Mouse (Mus musculus) adrenal gland, postnatal 14 days (tissue): ENCODE data around the gene Cnbd2. TPM values are rescaled to one million over a fixed set of nuclear protein-coding genes. Genes with fewer than 3 reads are reported as not detected.

Experiments used
- DNase-seq: peaks from one replicate; pipeline ENCODE4 v3.0.0; 2021; ENCODE audit warnings: mixed read lengths
- total RNA-seq: library from RNA; stranded (reverse); gene quantifications from 2 replicates; pipeline ENCODE4 v1.2.3, GENCODE M21; 2021

Cnbd2 gene
- total RNA-seq, 1 experiment from 2014 or later: 1.5 TPM

GRCm38 (mm10) chr2:156311441-156311840 is 658 bp upstream of the Cnbd2 start:
- no peak for DNase-seq

GRCm38 (mm10) chr2:156311841-156312291 is 233 bp upstream of the Cnbd2 start:
- DNase-seq: peak; percentile 86

GRCm38 (mm10) chr2:156313153-156313552 is 1.1 kb downstream of the Cnbd2 start:
- no peak for DNase-seq

DNA sequence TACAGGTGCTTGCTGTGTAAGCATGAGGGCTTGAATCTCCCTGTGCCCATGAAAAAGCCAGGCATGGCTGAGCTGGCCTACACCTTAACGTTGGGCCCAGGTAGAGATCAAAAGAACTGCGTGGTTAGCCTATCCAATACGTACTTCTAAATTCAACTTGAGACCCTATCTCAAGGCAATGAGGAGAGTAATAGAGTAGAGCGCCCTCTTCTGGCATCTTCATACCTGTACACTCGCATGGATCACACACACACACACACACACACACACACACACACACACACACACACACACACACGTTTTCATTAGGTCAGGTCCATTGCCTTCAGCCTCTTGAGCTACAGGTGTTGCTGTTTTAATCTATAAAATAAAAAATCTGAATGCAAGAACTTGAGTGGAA is 2.7 kb downstream of the Cnbd2 start:
- DNase-seq: no peak

DNA sequence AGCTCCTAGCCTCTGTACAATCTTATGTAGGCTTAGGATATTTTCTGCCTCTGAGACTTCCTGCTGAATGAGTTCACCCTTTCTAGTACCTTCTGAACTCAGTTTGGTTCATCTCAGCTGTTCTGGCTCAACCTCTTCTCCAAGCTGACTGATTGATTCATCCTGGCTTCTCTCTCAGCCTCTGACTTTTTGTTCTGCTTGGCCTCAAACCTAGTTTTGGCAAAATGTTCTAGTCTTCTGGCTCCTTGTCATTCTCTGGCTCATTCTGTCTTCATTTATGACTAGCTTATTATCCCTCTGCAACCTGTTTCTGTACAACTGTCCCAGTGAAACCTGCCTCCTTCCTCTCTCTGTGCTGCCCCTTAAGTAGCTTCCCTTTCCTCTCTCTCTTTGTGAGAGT is 6.4 kb downstream of the Cnbd2 start:
- no peak for DNase-seq

- DNase-seq: no peak
Observed at GRCm38 (mm10) chr2:156321538-156321937, 9.4 kb downstream of the Cnbd2 start.

DNA sequence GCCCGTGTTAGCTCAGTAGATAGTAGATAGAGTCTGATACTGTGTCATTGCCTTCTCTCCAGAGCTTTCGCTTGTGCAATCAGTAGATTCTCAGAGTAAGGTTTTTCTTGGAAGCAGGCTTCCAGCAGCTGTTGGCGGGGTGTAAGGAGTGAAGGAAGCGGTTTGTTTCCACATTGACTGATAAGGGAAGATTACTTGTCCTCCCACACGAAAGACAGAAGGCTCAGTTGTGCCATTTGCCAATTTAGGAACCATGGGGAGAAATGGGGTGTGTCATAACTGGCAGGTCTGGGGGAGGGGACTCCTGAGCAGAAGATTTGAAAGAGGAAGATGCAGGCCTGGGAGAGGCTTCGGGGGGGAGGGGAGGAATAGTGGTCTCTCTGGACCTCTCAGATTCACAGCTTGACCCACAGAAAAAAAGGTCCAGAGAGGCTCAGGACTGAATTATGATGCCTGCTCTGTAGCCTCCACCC is 12.1 kb downstream of the Cnbd2 start:
- DNase-seq: peak; percentile 17

DNA sequence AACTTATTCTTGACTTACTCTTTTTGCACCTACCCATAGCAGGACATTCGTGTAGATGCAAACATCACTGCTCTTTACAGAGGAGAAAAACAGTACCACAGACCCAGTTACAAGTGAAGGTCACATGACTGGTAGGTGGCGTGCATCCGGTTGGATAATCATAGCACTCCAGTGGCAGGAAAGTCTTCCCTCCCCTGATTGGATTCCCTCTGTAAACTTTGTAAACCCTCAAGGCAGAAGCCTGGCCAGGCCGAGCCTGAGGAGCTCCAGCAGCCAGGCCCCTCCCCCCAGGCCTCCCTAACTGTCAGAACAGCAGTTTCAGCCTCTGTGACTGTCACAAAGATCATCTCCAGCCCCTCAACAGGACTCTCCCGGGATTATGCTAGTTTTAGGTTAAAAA is 12.6 kb downstream of the Cnbd2 start:
- peak; percentile 43 for DNase-seq

- DNase-seq: no peak
Observed at GRCm38 (mm10) chr2:156330681-156331080, 18.6 kb downstream of the Cnbd2 start.

DNA sequence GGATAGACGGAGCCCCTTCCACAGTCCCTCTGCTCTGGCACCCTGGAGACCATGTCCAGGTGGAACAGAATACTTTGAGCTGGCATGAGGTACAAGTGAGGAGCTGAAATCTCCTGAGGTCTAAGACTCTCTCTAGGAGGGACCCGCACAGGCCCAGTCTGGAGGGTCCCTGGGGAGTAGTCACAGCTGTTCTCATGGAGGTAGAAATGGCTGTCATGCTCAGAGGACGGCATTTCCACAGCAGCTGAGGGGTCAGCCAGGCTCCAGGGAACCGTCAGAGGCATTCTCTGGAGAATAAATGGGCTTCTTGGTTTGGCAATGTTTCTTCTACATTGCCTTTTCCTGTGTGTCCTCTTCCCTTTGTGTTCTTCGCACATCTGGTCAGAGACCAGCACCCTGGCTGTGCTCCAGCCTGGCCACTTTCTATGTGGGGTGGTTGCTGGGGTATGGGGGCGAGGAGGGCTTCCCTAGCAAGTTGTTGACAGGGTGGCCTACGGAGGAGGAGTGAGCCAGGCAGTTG is 19.4 kb downstream of the Cnbd2 start:
- DNase-seq: no peak

DNA sequence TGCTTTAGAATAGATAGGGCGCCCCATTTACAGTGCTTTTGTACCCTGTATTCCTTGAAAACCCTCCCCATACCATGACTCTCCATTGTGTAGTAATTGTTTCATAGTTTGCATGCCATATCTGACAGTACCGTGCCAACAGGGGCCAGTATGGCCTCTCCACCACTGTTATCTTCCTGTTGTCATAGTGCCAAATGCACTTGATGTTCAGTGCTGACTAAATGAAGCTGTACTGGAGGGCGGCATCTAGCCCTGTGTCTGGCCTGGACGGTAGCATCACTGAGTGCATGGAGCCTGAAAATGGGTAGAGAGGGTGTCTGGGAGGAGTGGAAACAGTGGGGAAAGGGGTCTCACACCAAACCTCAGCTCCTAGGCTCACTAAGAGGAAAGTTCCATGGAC is 28.0 kb downstream of the Cnbd2 start:
- DNase-seq: no peak

DNA sequence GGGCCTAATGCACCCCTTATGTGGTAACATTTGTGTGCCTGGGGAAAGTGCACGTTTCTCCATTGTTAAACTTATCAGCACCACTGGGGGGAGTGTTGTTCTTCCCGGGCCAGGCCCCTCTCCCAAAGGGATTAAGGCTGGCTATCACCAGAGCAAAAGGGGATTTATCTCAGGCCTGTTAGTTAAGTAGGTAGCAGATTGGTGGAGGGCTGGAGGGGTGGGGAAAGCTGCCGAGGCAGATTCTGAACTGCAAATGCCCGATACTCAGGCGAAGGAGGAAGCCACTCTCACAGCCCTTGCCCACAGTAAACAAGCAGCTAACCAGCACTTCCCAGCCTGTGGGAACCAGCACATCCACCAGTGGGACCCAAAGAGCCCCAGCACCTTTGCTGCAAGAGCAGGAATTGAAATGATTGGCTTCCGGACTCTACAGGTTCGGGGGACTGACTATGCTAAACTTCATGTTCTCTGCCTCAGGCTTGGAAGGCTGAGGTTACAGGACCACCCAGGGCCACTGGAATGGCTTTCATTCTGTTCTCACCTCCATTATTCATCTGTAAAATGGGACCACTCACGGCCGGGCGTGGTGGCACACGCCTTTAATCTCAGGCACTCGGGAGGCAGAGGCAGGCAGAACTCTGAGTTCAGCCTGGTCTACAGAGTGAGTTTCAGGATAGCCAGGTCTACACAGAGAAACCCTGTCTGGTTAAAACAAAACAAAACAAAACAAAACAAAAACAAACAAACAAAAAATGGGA is 32.9 kb downstream of the Cnbd2 start:
- DNase-seq: peak; percentile 63

- no peak for DNase-seq
Observed at GRCm38 (mm10) chr2:156348812-156349211, 36.7 kb downstream of the Cnbd2 start.

DNA sequence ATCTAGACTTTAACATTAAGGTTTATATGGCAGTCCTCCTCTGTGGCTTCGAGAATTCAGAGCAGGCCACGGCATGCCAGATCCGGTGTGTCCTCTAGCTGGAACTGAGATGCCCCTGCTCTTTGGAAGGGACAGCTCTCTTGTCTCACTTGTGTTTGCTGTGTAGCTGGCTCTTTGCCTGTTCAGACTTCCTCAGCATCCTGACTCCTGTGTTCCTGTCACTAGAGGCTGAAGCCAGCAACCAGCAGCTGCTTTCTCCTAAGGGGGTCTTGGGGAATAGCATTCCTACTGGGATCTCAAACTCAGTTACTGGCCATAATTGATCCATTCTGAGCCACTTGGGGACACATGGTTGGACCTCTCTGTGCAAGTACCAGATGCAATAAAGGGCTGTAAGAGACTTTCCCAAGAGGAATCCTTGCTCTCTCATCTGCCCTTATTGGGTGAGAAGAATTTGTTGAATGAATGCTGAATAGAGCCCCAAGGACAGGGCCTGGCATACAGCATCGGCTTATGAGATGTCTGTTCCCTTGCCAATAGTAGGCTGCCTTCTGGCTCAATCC is 37.3 kb downstream of the Cnbd2 start:
- no peak for DNase-seq

DNA sequence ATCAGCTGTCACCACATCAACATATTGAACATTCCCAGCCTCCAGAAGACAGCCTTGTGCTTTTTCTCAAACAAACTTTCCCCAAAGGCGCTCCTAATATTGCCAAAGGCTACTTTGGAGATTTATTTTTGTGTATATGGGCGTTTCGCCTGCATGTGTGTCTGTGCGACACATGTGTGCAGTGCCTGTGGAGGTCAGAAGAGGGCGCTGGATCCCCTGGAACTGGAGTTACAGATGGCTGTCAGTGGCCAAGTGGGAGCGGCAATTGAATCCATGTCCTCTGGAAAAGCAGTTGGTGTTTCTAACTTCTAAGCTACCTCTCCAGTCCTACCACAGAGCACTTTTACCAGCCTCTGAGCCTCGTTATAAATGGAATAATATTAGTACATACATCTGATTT is 39.1 kb downstream of the Cnbd2 start:
- peak; percentile 22 for DNase-seq

DNA sequence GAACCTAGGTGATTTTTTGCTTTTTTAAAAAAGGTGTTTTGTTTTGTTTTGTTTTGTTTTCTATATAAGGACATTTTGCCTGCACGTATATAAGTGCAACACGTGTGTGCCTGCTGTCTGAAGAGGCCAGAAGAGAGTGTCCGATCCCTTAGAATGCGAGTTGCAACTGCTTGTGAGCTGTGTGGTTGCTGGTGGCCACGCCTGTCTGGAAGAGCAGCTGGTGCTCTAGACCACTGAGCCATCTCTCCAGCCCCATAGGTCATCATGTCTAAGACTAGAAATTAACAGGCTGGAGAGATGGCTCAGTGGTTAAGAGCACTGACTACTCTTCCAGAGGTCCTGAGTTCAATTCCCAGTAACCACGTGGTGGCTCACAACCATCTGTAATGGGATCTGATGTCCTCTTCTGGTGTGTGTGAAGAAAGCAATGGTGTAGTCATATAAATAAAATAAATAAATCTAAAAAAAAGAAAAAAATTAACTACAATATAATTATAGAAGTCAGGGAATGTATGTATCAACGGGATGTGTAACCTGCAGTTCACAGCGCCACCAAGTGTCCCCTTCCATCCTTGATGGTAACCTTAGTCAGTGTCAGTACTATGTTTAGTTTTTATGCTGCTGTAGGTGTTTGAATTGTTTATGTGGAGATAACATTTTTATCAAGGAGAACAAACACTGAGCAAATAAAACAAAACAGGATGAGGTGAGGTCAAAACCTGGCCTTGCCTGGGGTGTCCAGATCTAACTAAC is 40.5 kb downstream of the Cnbd2 start:
- no peak for DNase-seq

GRCm38 (mm10) chr2:156353265-156353692 is 41.2 kb downstream of the Cnbd2 start:
- peak; percentile 60 for DNase-seq

DNA sequence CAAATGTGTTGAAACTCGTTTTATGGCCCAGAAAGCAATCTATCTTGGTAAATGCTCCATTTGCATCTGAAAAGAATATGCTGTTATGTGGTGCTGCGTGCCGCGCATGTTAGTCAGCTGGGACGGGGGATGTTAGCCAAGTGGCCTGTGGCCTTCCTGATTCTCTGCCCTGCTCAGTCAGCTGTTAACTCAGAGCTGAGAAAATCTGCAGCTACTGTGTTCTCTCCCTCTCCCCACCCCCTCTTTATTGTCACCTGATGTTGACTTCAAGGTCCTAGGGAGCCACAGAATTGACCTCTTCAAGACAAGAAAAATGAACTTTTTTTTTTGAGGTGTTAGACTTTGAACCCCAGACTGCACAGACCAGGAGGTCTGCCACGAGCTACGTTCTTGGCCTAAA is 43.9 kb downstream of the Cnbd2 start:
- DNase-seq: no peak

DNA sequence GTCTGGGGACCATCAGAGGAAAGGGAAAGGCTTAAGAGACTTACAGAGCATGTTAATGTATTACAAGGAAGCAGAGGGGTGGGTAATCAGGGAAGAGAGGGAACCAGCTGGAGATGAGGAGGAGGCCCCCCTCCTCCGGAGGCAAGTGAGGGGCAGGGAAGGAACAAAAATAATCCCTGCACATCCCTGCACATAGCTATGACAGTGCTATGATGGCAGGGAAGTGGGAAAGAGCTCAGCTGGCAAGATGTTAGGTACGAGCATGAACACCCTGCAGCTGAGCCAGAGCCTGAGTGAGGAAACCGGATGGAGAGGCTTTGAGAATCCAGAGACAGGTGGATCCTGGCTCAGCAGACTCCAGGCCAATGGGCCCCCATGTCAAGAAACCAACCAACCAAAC is 56.4 kb downstream of the Cnbd2 start:
- no peak for DNase-seq

DNA sequence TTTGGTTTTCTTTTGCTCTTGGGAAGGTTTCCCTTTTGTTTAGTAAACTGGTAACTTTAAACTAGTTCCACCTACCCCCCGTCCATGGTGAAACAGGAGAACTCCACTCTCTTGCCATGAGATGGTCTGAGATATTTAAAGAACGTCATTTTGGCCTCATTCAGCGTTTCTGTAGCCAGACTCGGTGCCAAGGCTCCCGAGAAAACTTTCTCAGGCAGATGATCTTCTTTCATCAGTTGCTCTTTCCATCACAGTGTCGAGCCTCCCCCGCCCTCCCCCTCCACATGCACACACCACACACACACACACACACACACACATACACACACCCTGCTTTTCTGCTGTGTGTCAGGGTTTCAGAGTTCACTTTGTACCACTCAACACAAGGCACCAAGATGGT is 58.8 kb downstream of the Cnbd2 start:
- DNase-seq: no peak

- no peak for DNase-seq
Observed at GRCm38 (mm10) chr2:156376956-156377355, 64.9 kb downstream of the Cnbd2 start.

DNA sequence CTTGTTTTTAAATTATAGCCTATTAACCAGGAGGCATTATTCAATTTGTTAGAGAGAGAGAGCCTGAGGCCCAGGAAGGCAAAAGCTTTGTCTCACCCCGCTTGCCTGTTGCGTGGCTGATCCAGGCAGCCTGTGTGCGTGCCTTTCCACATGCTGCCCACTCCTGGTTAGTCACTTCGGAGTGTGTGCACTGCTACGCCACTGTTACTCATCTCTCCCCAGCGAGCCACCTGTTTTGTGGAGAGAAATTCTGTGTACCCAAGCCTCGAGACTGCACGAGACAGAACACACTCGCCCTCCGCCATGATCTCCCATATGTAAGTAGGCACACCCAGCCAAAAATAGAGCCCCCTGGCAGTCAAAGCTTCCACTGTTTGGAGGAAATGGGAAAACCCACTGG is 67.8 kb downstream of the Cnbd2 start:
- no peak for DNase-seq

GRCm38 (mm10) chr2:156381350-156381749 is 69.3 kb downstream of the Cnbd2 start:
- no peak for DNase-seq
